In genomic region chr10:80995091-80995632, GRCm38 (mm10) we compare ENCODE assay signal across 1 mouse cellular context.
A peak's percentile ranks its signal among the peaks of the same experiment; 100 is the strongest.
TF ChIP-seq lines count a peak whose summit lies in the region.

No protein-coding gene starts in this region.

TF ChIP-seq in C2C12, 6 proteins besides CTCF, POLR2A, EP300 and RAD21:
- no peak for TF ChIP-seq MYOG (IDR thresholded peaks at IDR 0.05; ENCODE audit: control insufficient read depth, extremely low read depth, insufficient read length)
- peak; percentile 88 for TF ChIP-seq MAX (IDR thresholded peaks at IDR 0.05)
- no peak for TF ChIP-seq MYOD1 (IDR thresholded peaks at IDR 0.05; ENCODE audit: control insufficient read depth, insufficient read length, low read depth)
- TF ChIP-seq USF1 (IDR thresholded peaks at IDR 0.05; ENCODE audit: low read depth), result no peak
- no peak for TF ChIP-seq FOSL1 (IDR thresholded peaks at IDR 0.05; ENCODE audit: insufficient read depth, low read length, poor library complexity, severe bottlenecking)
- TF ChIP-seq CEBPB (IDR thresholded peaks at IDR 0.05; ENCODE audit: low read depth), result no peak
